8 mouse cellular contexts compared by ENCODE assay signal in genomic region chr11:80351832-80352430, GRCm38 (mm10). TPM values are rescaled to one million over a fixed set of nuclear protein-coding genes. Genes with fewer than 3 reads are reported as not detected.
DNase-seq lines count a peak whose midpoint lies in the region; ATAC-seq and TF ChIP-seq lines count a peak whose summit lies in the region.

No protein-coding gene starts in this region.

- no peaks in the 10 kb centered on the region for H3K4me1 ChIP-seq in liver, embryonic 12.5 days
- no peaks in the 10 kb centered on the region for H3K4me1 ChIP-seq in kidney, postnatal 0 days (replicated peaks; ENCODE audit: insufficient read depth, low read length)
- no peaks in the 10 kb centered on the region for H3K4me1 ChIP-seq in liver, embryonic 13.5 days (replicated peaks)

- H3K9ac ChIP-seq in liver, embryonic 12.5 days, result no peak overlapping the region
- no peak overlapping the region for H3K9ac ChIP-seq in kidney, postnatal 0 days (ENCODE audit: low read depth, low read length)
- no peak overlapping the region for H3K9ac ChIP-seq in liver, embryonic 13.5 days

- H3K9me3 ChIP-seq in liver, embryonic 12.5 days (replicated peaks), result no peaks in the 10 kb centered on the region
- no peaks in the 10 kb centered on the region for H3K9me3 ChIP-seq in kidney, postnatal 0 days (replicated peaks; ENCODE audit: low read length)
- H3K9me3 ChIP-seq in liver, embryonic 13.5 days (replicated peaks), result no peaks in the 10 kb centered on the region

- no peak overlapping the region for H3K4me3 ChIP-seq in liver, embryonic 12.5 days
- H3K4me3 ChIP-seq in gastrocnemius, adult 2 months, result peak overlapping the region; percentile 28; the same call in 1 of the 2 replicates
- H3K4me3 ChIP-seq in kidney, postnatal 0 days (replicated peaks; ENCODE audit: low read depth, low read length), result no peak overlapping the region
- no peak overlapping the region for H3K4me3 ChIP-seq in liver, embryonic 13.5 days (replicated peaks)

- H3K27me3 ChIP-seq in liver, embryonic 12.5 days (replicated peaks), result peaks cover 12% of the 10 kb centered on the region; the same call in 1 of the 2 replicates
- H3K27me3 ChIP-seq in kidney, postnatal 0 days (ENCODE audit: insufficient read depth, low read length), result no peaks in the 10 kb centered on the region
- no peaks in the 10 kb centered on the region for H3K27me3 ChIP-seq in liver, embryonic 13.5 days

- H3K27ac ChIP-seq in liver, embryonic 12.5 days, result no peak overlapping the region
- no peak overlapping the region; the same call in 1 of the 2 replicates for H3K27ac ChIP-seq in gastrocnemius, adult 2 months
- no peak overlapping the region for H3K27ac ChIP-seq in kidney, postnatal 0 days
- no peak overlapping the region for H3K27ac ChIP-seq in liver, embryonic 13.5 days

- WGBS in liver, embryonic 12.5 days (ENCODE audit: insufficient replicate concordance), result 71% methylated on average over 5 of the region's 5 CpGs
- WGBS in kidney, postnatal 0 days, result 60% methylated on average over 5 of the region's 5 CpGs
- WGBS in liver, embryonic 13.5 days (ENCODE audit: insufficient replicate concordance), result 60% methylated on average over 5 of the region's 5 CpGs

- ATAC-seq in liver, embryonic 12.5 days, result no peak
- no peak for ATAC-seq in kidney, postnatal 0 days (replicated peaks; ENCODE audit: low FRiP score, low read depth)
- no peak for ATAC-seq in liver, embryonic 13.5 days (ENCODE audit: low read depth)

- TF ChIP-seq CTCF in gastrocnemius, adult 2 months (IDR thresholded peaks at IDR 0.05), result no peak; the same call in 1 of the 2 replicates
- TF ChIP-seq CTCF in kidney, postnatal 0 days (IDR thresholded peaks at IDR 0.05; ENCODE audit: low read depth), result peak; percentile 88

- intact Hi-C loops in gastrocnemius, adult 2 months (cut with DNase I), result loop anchor here (1.0 to 5.0 kb wide), 2 partner anchors 50 to 65 kb away; partner anchors contain the start of gene Rhbdl3

- H3K36me3 ChIP-seq in liver, embryonic 12.5 days, result no peaks in the 10 kb centered on the region
- no peaks in the 10 kb centered on the region for H3K36me3 ChIP-seq in kidney, postnatal 0 days (ENCODE audit: insufficient read depth, low read length)
- no peaks in the 10 kb centered on the region for H3K36me3 ChIP-seq in liver, embryonic 13.5 days

- H3K4me2 ChIP-seq in liver, embryonic 12.5 days, result no peak overlapping the region
- H3K4me2 ChIP-seq in kidney, postnatal 0 days (ENCODE audit: low read length), result no peak overlapping the region
- H3K4me2 ChIP-seq in liver, embryonic 13.5 days, result no peak overlapping the region

- peak; percentile 80 for DNase-seq in liver
- DNase-seq in cerebellum, adult 9-11 months, result peak; percentile 76
- peak; percentile 86 for DNase-seq in gastrocnemius, adult 2 months
- peak; percentile 76 for DNase-seq in kidney, postnatal 0 days (ENCODE audit: low spot score)
- DNase-seq in liver, embryonic 13.5 days, result peak; percentile 57
- DNase-seq in ovary, adult 18-20 months (ENCODE audit: low spot score), result peak; percentile 20
- DNase-seq in thymus, postnatal 0 days (ENCODE audit: low spot score), result peak; percentile 72

RNA-seq across cellular contexts. Expression of gene 5730455P16Rik, which starts 25.9 kb away (rescaled TPM):
- 11.3 and 12.0 TPM in 2 replicates for polyA plus RNA-seq in liver, embryonic 12.5 days (2016; fragmentation: Nextera tagmentation; extraction: Ambion mirVana)
- 10 to 100 TPM; 36.4 to 37.9 TPM for total RNA-seq in gastrocnemius, adult 2 months (2021)
- 17.1 and 18.2 TPM in 2 replicates for polyA plus RNA-seq in kidney, postnatal 0 days (2015; fragmentation: Nextera tagmentation; extraction: Ambion mirVana)
- 6.9 and 8.1 TPM in 2 replicates for polyA plus RNA-seq in liver, embryonic 13.5 days (2015; fragmentation: Nextera tagmentation; extraction: Ambion mirVana)
- polyA plus RNA-seq in thymus, postnatal 0 days (2015; fragmentation: Nextera tagmentation; extraction: Ambion mirVana), result 12.6 and 18.0 TPM in 2 replicates

RNA-seq across cellular contexts. Expression of gene Zfp207, which starts 31.1 kb away (rescaled TPM):
- polyA plus RNA-seq in liver, embryonic 12.5 days (2016; fragmentation: Nextera tagmentation; extraction: Ambion mirVana), result 143 TPM in 2 replicates
- 10 to 100 TPM; 60.9 to 61.1 TPM for total RNA-seq in gastrocnemius, adult 2 months (2021)
- polyA plus RNA-seq in kidney, postnatal 0 days (2015; fragmentation: Nextera tagmentation; extraction: Ambion mirVana), result 199 and 201 TPM in 2 replicates
- polyA plus RNA-seq in liver, embryonic 13.5 days (2015; fragmentation: Nextera tagmentation; extraction: Ambion mirVana), result 102 and 131 TPM in 2 replicates
- polyA plus RNA-seq in thymus, postnatal 0 days (2015; fragmentation: Nextera tagmentation; extraction: Ambion mirVana), result 230 and 243 TPM in 2 replicates

RNA-seq across cellular contexts. Expression of gene Rhbdl3, which starts 51.2 kb away (rescaled TPM):
- polyA plus RNA-seq in liver, embryonic 12.5 days (2016; fragmentation: Nextera tagmentation; extraction: Ambion mirVana), result 0.18 and 0.29 TPM in 2 replicates
- total RNA-seq in gastrocnemius, adult 2 months (2021), result 1 to 10 TPM; 3.9 to 7.6 TPM
- polyA plus RNA-seq in kidney, postnatal 0 days (2015; fragmentation: Nextera tagmentation; extraction: Ambion mirVana), result 1.5 and 2.1 TPM in 2 replicates
- 0.08 and 0.12 TPM in 2 replicates for polyA plus RNA-seq in liver, embryonic 13.5 days (2015; fragmentation: Nextera tagmentation; extraction: Ambion mirVana)
- polyA plus RNA-seq in thymus, postnatal 0 days (2015; fragmentation: Nextera tagmentation; extraction: Ambion mirVana), result 6.3 and 6.8 TPM in 2 replicates

Comparison
In these comparisons a context has a peak if more than half of its experiments do, and no peak if none do; other contexts are left out.
1. DNase-seq: peak in every context shown above with its lines; median percentile 86 in gastrocnemius, adult 2 months; 80 in liver; 76 in cerebellum, adult 9-11 months; 76 in kidney, postnatal 0 days; 72 in thymus, postnatal 0 days; 57 in liver, embryonic 13.5 days; 20 in ovary, adult 18-20 months.